Mouse (Mus musculus) thymus, postnatal 4 days (tissue): ENCODE results near the gene Guca2b.
A peak's percentile ranks its signal among the peaks of the same experiment; 100 is the strongest.

ENCODE experiments used
- DNase-seq: peaks from one replicate; pipeline ENCODE4 v3.0.0; 2021

The Guca2b gene

GRCm38 (mm10) chr4:119658731-119659130, at the start of gene Guca2b:
TSS of gene Guca2b (minus strand) at chr4:119658954.
- no peak for DNase-seq

GRCm38 (mm10) chr4:119707751-119708150, 49.0 kb upstream of the Guca2b start:
- no peak for DNase-seq

GRCm38 (mm10) chr4:119707326-119707725, 48.6 kb upstream of the Guca2b start:
- no peak for DNase-seq

- no peak for DNase-seq
These were observed 45.2 kb upstream of the Guca2b start for GRCm38 (mm10) chr4:119703965-119704364.

- no peak for DNase-seq
These were observed 42.7 kb upstream of the Guca2b start for GRCm38 (mm10) chr4:119701269-119701954.

- DNase-seq, result no peak
These were observed 39.6 kb upstream of the Guca2b start for GRCm38 (mm10) chr4:119698339-119698738.

GRCm38 (mm10) chr4:119685746-119686145, 27.0 kb upstream of the Guca2b start:
- no peak for DNase-seq

GRCm38 (mm10) chr4:119682596-119682995, 23.8 kb upstream of the Guca2b start:
- DNase-seq, result no peak

GRCm38 (mm10) chr4:119672685-119673084, 13.9 kb upstream of the Guca2b start:
- DNase-seq, result peak; percentile 77

GRCm38 (mm10) chr4:119671164-119671563, 12.4 kb upstream of the Guca2b start:
- DNase-seq, result peak; percentile 7

- peak; percentile 22 for DNase-seq
These were observed 12.0 kb upstream of the Guca2b start for GRCm38 (mm10) chr4:119670736-119671135.

GRCm38 (mm10) chr4:119670210-119670555, 11.4 kb upstream of the Guca2b start:
- DNase-seq, result peak; percentile 33

GRCm38 (mm10) chr4:119669356-119670209, 10.8 kb upstream of the Guca2b start:
- peak; percentile 73 for DNase-seq

GRCm38 (mm10) chr4:119668596-119668995, 9.8 kb upstream of the Guca2b start:
- DNase-seq, result peak; percentile 15

GRCm38 (mm10) chr4:119668185-119668584, 9.4 kb upstream of the Guca2b start:
- peak; percentile 6 for DNase-seq

- DNase-seq, result peak; percentile 43
These were observed 8.7 kb upstream of the Guca2b start for GRCm38 (mm10) chr4:119667454-119667853.

GRCm38 (mm10) chr4:119666116-119666515, 7.4 kb upstream of the Guca2b start:
- DNase-seq, result no peak

GRCm38 (mm10) chr4:119665166-119665565, 6.4 kb upstream of the Guca2b start:
- DNase-seq, result no peak

GRCm38 (mm10) chr4:119663409-119664095, 4.8 kb upstream of the Guca2b start:
- DNase-seq, result no peak

GRCm38 (mm10) chr4:119662976-119663375, 4.2 kb upstream of the Guca2b start:
- no peak for DNase-seq

GRCm38 (mm10) chr4:119662151-119662550, 3.4 kb upstream of the Guca2b start:
- DNase-seq, result no peak

- no peak for DNase-seq
These were observed 1.3 kb upstream of the Guca2b start for GRCm38 (mm10) chr4:119660007-119660406.

- DNase-seq, result no peak
These were observed 508 bp downstream of the Guca2b start for GRCm38 (mm10) chr4:119658246-119658645.

GRCm38 (mm10) chr4:119657011-119657410, 1.7 kb downstream of the Guca2b start:
- no peak for DNase-seq
